Comparison of ENCODE assay signal across 8 mouse cellular contexts in genomic region chr17:5402069-5402468, GRCm38 (mm10). TPM values are rescaled to one million over a fixed set of nuclear protein-coding genes. Genes with fewer than 3 reads are reported as not detected.
DNase-seq lines count a peak whose midpoint lies in the region; ATAC-seq and TF ChIP-seq lines count a peak whose summit lies in the region.

No protein-coding gene starts in this region.

- H3K79me2 ChIP-seq in heart, adult 2 months (replicated peaks; ENCODE audit: control insufficient read depth, insufficient read depth, low read length): no peaks in the 10 kb centered on the region

- no peaks in the 10 kb centered on the region for H3K36me3 ChIP-seq in heart, adult 2 months (ENCODE audit: control insufficient read depth, insufficient read depth, low read length)
- H3K36me3 ChIP-seq in kidney, adult 2 months (ENCODE audit: control insufficient read depth, insufficient read depth, low read length): no peaks in the 10 kb centered on the region
- no peaks in the 10 kb centered on the region for H3K36me3 ChIP-seq in liver, embryonic 15.5 days (replicated peaks)
- no peaks in the 10 kb centered on the region for H3K36me3 ChIP-seq in neural tube, embryonic 13.5 days

- TF ChIP-seq CTCF in heart, adult 2 months (IDR thresholded peaks at IDR 0.05): peak; percentile 77
- peak; percentile 66 for TF ChIP-seq CTCF in kidney, adult 2 months (conservative IDR thresholded peaks at IDR 0.05; ENCODE audit: insufficient read depth, insufficient read length, low read depth, low read length)

- peak; percentile 79 for DNase-seq in CD4-positive, CD25-positive, alpha-beta regulatory T cell, adult 2 months (ENCODE audit: low read depth, low spot score)
- peak; percentile 75 for DNase-seq in adrenal gland, adult 2 months
- peak; percentile 80 for DNase-seq in embryo, embryonic 9.5 days (ENCODE audit: extremely low spot score)
- DNase-seq in heart, adult 2 months: peak; percentile 43 to 75
- DNase-seq in kidney, adult 2 months: peak; percentile 60
- peak; percentile 57 for DNase-seq in testis, postnatal 14 days (ENCODE audit: low spot score)

- no peak for ATAC-seq in liver, embryonic 15.5 days (ENCODE audit: insufficient read depth)
- peak; percentile 54 for ATAC-seq in neural tube, embryonic 13.5 days (ENCODE audit: low read depth)

- WGBS in heart, adult 2 months: 13% methylated on average over 9 of the region's 9 CpGs
- WGBS in kidney, adult 2 months: 14% methylated on average over 9 of the region's 9 CpGs
- WGBS in liver, embryonic 15.5 days (ENCODE audit: insufficient replicate concordance): 5% methylated on average over 9 of the region's 9 CpGs
- 4% methylated on average over 9 of the region's 9 CpGs for WGBS in neural tube, embryonic 13.5 days

- no peak for TF ChIP-seq POLR2A in heart, adult 2 months (IDR thresholded peaks at IDR 0.05; ENCODE audit: insufficient read depth, low read depth, low read length)
- no peak for TF ChIP-seq POLR2A in kidney, adult 2 months (IDR thresholded peaks at IDR 0.05; ENCODE audit: low read depth, low read length)

- no peaks in the 10 kb centered on the region for H3K9me3 ChIP-seq in liver, embryonic 15.5 days (replicated peaks)
- no peaks in the 10 kb centered on the region for H3K9me3 ChIP-seq in neural tube, embryonic 13.5 days

- no peak overlapping the region for H3K4me3 ChIP-seq in heart, adult 2 months
- H3K4me3 ChIP-seq in kidney, adult 2 months (ENCODE audit: insufficient read depth, low read depth, low read length): no peak overlapping the region
- H3K4me3 ChIP-seq in liver, embryonic 15.5 days (replicated peaks): no peak overlapping the region
- no peak overlapping the region for H3K4me3 ChIP-seq in neural tube, embryonic 13.5 days

- no peaks in the 10 kb centered on the region for H3K27me3 ChIP-seq in heart, adult 2 months (ENCODE audit: control insufficient read depth, insufficient read depth, low read length)
- H3K27me3 ChIP-seq in kidney, adult 2 months (replicated peaks; ENCODE audit: control insufficient read depth, insufficient read depth, low read length): no peaks in the 10 kb centered on the region
- H3K27me3 ChIP-seq in liver, embryonic 15.5 days: peaks cover 17% of the 10 kb centered on the region; the same call in 1 of the 2 replicates
- H3K27me3 ChIP-seq in neural tube, embryonic 13.5 days: peaks cover 26% of the 10 kb centered on the region

- intact Hi-C loops in heart, adult 2 months (cut with DNase I): no loop called here

- 0 out of 2 replicates have a peak, but pooled peaks cover 2% of the 10 kb centered on the region for H3K4me1 ChIP-seq in heart, adult 2 months (ENCODE audit: control insufficient read depth, insufficient read depth, low read length)
- no peaks in the 10 kb centered on the region; the same call in 1 of the 2 replicates for H3K4me1 ChIP-seq in kidney, adult 2 months (ENCODE audit: control insufficient read depth, insufficient read depth, low read length)
- peaks cover 29% of the 10 kb centered on the region for H3K4me1 ChIP-seq in liver, embryonic 15.5 days (replicated peaks)
- H3K4me1 ChIP-seq in neural tube, embryonic 13.5 days (replicated peaks): peaks cover 28% of the 10 kb centered on the region; the same call in 1 of the 2 replicates

- no peak overlapping the region for H3K27ac ChIP-seq in heart, adult 2 months
- H3K27ac ChIP-seq in kidney, adult 2 months (ENCODE audit: insufficient read depth, low read depth, low read length): no peak overlapping the region
- H3K27ac ChIP-seq in liver, embryonic 15.5 days (replicated peaks): no peak overlapping the region
- H3K27ac ChIP-seq in neural tube, embryonic 13.5 days (replicated peaks): no peak overlapping the region

- TF ChIP-seq EP300 in heart, adult 2 months (IDR thresholded peaks at IDR 0.05; ENCODE audit: insufficient read depth, low read depth, low read length): no peak

- peak overlapping the region; percentile 44 for H3K4me2 ChIP-seq in liver, embryonic 15.5 days
- peak overlapping the region; percentile 1; the same call in 1 of the 2 replicates for H3K4me2 ChIP-seq in neural tube, embryonic 13.5 days

- H3K9ac ChIP-seq in heart, adult 2 months (ENCODE audit: low read depth, low read length): no peak overlapping the region
- no peak overlapping the region for H3K9ac ChIP-seq in liver, embryonic 15.5 days
- H3K9ac ChIP-seq in neural tube, embryonic 13.5 days: no peak overlapping the region

RNA-seq across cellular contexts. Expression of gene Ldhal6b, which starts 16.5 kb away (rescaled TPM):
- under 1 TPM; 0.59 to 0.72 TPM for total RNA-seq in adrenal gland, adult 2 months (2021)
- 0.11 and 0.50 TPM in 2 replicates for polyA plus RNA-seq in adrenal gland, adult 2 months (2012; rRNA removed)
- under 1 TPM; 0.21 to 0.36 TPM for total RNA-seq in heart, adult 2 months (2021)
- 0.26 and 0.49 TPM in 2 replicates for polyA plus RNA-seq in heart, adult 2 months (2012; rRNA removed)
- polyA plus RNA-seq in kidney, adult 2 months (2012; rRNA removed): 0.27 and 0.62 TPM in 2 replicates
- polyA plus RNA-seq in liver, embryonic 15.5 days (2015; fragmentation: Nextera tagmentation; extraction: Ambion mirVana): not detected in 2 replicates
- polyA plus RNA-seq in neural tube, embryonic 13.5 days (2015; fragmentation: Nextera tagmentation; extraction: Ambion mirVana): 0.13 TPM in 1 of 2 replicates, not detected in the other

RNA-seq across cellular contexts. Expression of gene Tmem242, which starts 38.0 kb away (rescaled TPM):
- total RNA-seq in adrenal gland, adult 2 months (2021): 100 to 1,000 TPM; 107 to 142 TPM
- polyA plus RNA-seq in adrenal gland, adult 2 months (2012; rRNA removed): 4.9 and 10.6 TPM in 2 replicates
- total RNA-seq in heart, adult 2 months (2021): 100 to 1,000 TPM; 146 to 155 TPM
- 17.6 and 32.1 TPM in 2 replicates for polyA plus RNA-seq in heart, adult 2 months (2012; rRNA removed)
- polyA plus RNA-seq in kidney, adult 2 months (2012; rRNA removed): 17.3 and 28.2 TPM in 2 replicates
- 34.4 and 38.5 TPM in 2 replicates for polyA plus RNA-seq in liver, embryonic 15.5 days (2015; fragmentation: Nextera tagmentation; extraction: Ambion mirVana)
- 98.1 and 119 TPM in 2 replicates for polyA plus RNA-seq in neural tube, embryonic 13.5 days (2015; fragmentation: Nextera tagmentation; extraction: Ambion mirVana)
